Mouse (Mus musculus): ENCODE measurements around the gene Mrps10. TPM values are rescaled to one million over a fixed set of nuclear protein-coding genes. Genes with fewer than 3 reads are reported as not detected.

The Mrps10 gene
- polyA plus RNA-seq (2012), result 56.1 and 64.4 TPM in 2 replicates

- TF ChIP-seq GATA1 (IDR thresholded peaks at IDR 0.05; ENCODE audit: low read length), result no peak
Observed at GRCm38 (mm10) chr17:47368401-47369086, at the start of gene Mrps10. TSS of gene Mrps10 (plus strand) at chr17:47368887.

GRCm38 (mm10) chr17:47318972-47319625, 49.6 kb upstream of the Mrps10 start:
- no peak for TF ChIP-seq GATA1 (IDR thresholded peaks at IDR 0.05; ENCODE audit: low read length)

GRCm38 (mm10) chr17:47319761-47320160, 48.9 kb upstream of the Mrps10 start:
- no peak for TF ChIP-seq GATA1 (IDR thresholded peaks at IDR 0.05; ENCODE audit: low read length)

- TF ChIP-seq GATA1 (IDR thresholded peaks at IDR 0.05; ENCODE audit: low read length), result no peak
Observed at GRCm38 (mm10) chr17:47322128-47322990, 46.3 kb upstream of the Mrps10 start.

GRCm38 (mm10) chr17:47322991-47323295, 45.7 kb upstream of the Mrps10 start:
- TF ChIP-seq GATA1 (IDR thresholded peaks at IDR 0.05; ENCODE audit: low read length), result no peak

GRCm38 (mm10) chr17:47327559-47327958, 41.1 kb upstream of the Mrps10 start:
- TF ChIP-seq GATA1 (IDR thresholded peaks at IDR 0.05; ENCODE audit: low read length), result no peak

- no peak for TF ChIP-seq GATA1 (IDR thresholded peaks at IDR 0.05; ENCODE audit: low read length)
Observed at GRCm38 (mm10) chr17:47327969-47328368, 40.7 kb upstream of the Mrps10 start.

- no peak for TF ChIP-seq GATA1 (IDR thresholded peaks at IDR 0.05; ENCODE audit: low read length)
Observed at GRCm38 (mm10) chr17:47328552-47329343, 39.9 kb upstream of the Mrps10 start.

GRCm38 (mm10) chr17:47330616-47331015, 38.1 kb upstream of the Mrps10 start:
- TF ChIP-seq GATA1 (IDR thresholded peaks at IDR 0.05; ENCODE audit: low read length), result no peak

- no peak for TF ChIP-seq GATA1 (IDR thresholded peaks at IDR 0.05; ENCODE audit: low read length)
Observed at GRCm38 (mm10) chr17:47332001-47332611, 36.6 kb upstream of the Mrps10 start.

- no peak for TF ChIP-seq GATA1 (IDR thresholded peaks at IDR 0.05; ENCODE audit: low read length)
Observed at GRCm38 (mm10) chr17:47333409-47333808, 35.3 kb upstream of the Mrps10 start.

GRCm38 (mm10) chr17:47343121-47343520, 25.6 kb upstream of the Mrps10 start:
- no peak for TF ChIP-seq GATA1 (IDR thresholded peaks at IDR 0.05; ENCODE audit: low read length)

- TF ChIP-seq GATA1 (IDR thresholded peaks at IDR 0.05; ENCODE audit: low read length), result no peak
Observed at GRCm38 (mm10) chr17:47349721-47350319, 18.9 kb upstream of the Mrps10 start.

- TF ChIP-seq GATA1 (IDR thresholded peaks at IDR 0.05; ENCODE audit: low read length), result no peak
Observed at GRCm38 (mm10) chr17:47359964-47360363, 8.7 kb upstream of the Mrps10 start.

- no peak for TF ChIP-seq GATA1 (IDR thresholded peaks at IDR 0.05; ENCODE audit: low read length)
Observed at GRCm38 (mm10) chr17:47361343-47361742, 7.3 kb upstream of the Mrps10 start.

Measured in G1E-ER4 (cell line).